9 mouse cellular contexts compared by ENCODE assay signal in genomic region chr12:15606095-15606494, GRCm38 (mm10).
DNase-seq lines count a peak whose midpoint lies in the region; ATAC-seq and TF ChIP-seq lines count a peak whose summit lies in the region.
"Had no signal": no experiment of that assay in that cellular context is flagged by ENCODE, and none has a peak within 500 bp of the region (broad histone marks: within the 10 kb centered on the region; RNA-seq: fewer than 3 reads in every experiment).

No protein-coding gene starts in this region.

- peak; percentile 99; the same call in 1 of the 2 replicates for TF ChIP-seq CTCF in heart, adult 2 months (IDR thresholded peaks at IDR 0.05)
- no peak for TF ChIP-seq CTCF in thymus, adult 2 months (IDR thresholded peaks at IDR 0.05; ENCODE audit: borderline replicate concordance, control insufficient read depth, extremely low read depth, insufficient read depth, low read length, poor library complexity)

- TF ChIP-seq POLR2A in heart, adult 2 months (IDR thresholded peaks at IDR 0.05; ENCODE audit: insufficient read depth, low read depth, low read length) = no peak
- TF ChIP-seq POLR2A in thymus, adult 2 months (IDR thresholded peaks at IDR 0.05; ENCODE audit: control insufficient read depth, extremely low read depth, insufficient read depth, low read length, poor library complexity) = no peak

- H3K79me2 ChIP-seq in heart, adult 2 months (replicated peaks; ENCODE audit: control insufficient read depth, insufficient read depth, low read length) = no peaks in the 10 kb centered on the region

- H3K4me2 ChIP-seq in kidney, embryonic 16.5 days (replicated peaks; ENCODE audit: low read depth, low read length) = peak overlapping the region; percentile 10; the same call in 1 of the 2 replicates
- H3K4me2 ChIP-seq: limb, embryonic 12.5 days had no signal

- H3K9me3 ChIP-seq in kidney, embryonic 16.5 days (ENCODE audit: low read length) = no peaks in the 10 kb centered on the region
- H3K9me3 ChIP-seq: limb, embryonic 12.5 days had no signal

- ATAC-seq in kidney, embryonic 16.5 days (ENCODE audit: low FRiP score, low TSS enrichment) = no peak
- no peak for ATAC-seq in megakaryocyte-erythroid progenitor cell, adult 5-6 weeks (replicated peaks; ENCODE audit: low FRiP score, low TSS enrichment, poor library complexity, severe bottlenecking)

- DNase-seq in heart, adult 2 months = no peak
- no peak for DNase-seq in heart, adult 11 months
- DNase-seq in right cerebral cortex, adult 18-20 months = peak; percentile 18
- no peak for DNase-seq in right cerebral cortex, postnatal 25 days
- DNase-seq in c-Kit-positive CD71-positive TER-119-positive erythroid progenitor cells, embryonic 14.5 days (ENCODE audit: low spot score) = no peak
- DNase-seq in thymus, adult 2 months = no peak

- H3K9ac ChIP-seq in heart, adult 2 months (ENCODE audit: low read depth, low read length) = no peak overlapping the region
- no peak overlapping the region; the same call in 1 of the 2 replicates for H3K9ac ChIP-seq in kidney, embryonic 16.5 days (replicated peaks; ENCODE audit: low read length)
- H3K9ac ChIP-seq: limb, embryonic 12.5 days had no signal

- peak overlapping the region; percentile 13; the same call in 1 of the 2 replicates for H3K4me3 ChIP-seq in heart, adult 2 months
- H3K4me3 ChIP-seq in kidney, embryonic 16.5 days (ENCODE audit: low read length) = peak overlapping the region; percentile 4; the same call in 1 of the 2 replicates
- no peak overlapping the region for H3K4me3 ChIP-seq in thymus, adult 2 months (ENCODE audit: control insufficient read depth, insufficient read depth, low read length)
- H3K4me3 ChIP-seq: limb, embryonic 12.5 days had no signal

- peak overlapping the region; percentile 47 for H3K27ac ChIP-seq in heart, adult 2 months
- H3K27ac ChIP-seq in kidney, embryonic 16.5 days (ENCODE audit: low read length) = peak overlapping the region; percentile 58; the same call in 1 of the 2 replicates
- no peak overlapping the region for H3K27ac ChIP-seq in thymus, adult 2 months (ENCODE audit: control insufficient read depth, insufficient read depth, low read length)
- H3K27ac ChIP-seq: limb, embryonic 12.5 days had no signal

- H3K36me3 ChIP-seq in heart, adult 2 months (ENCODE audit: control insufficient read depth, insufficient read depth, low read length) = peaks cover 7% of the 10 kb centered on the region
- H3K36me3 ChIP-seq in kidney, embryonic 16.5 days (ENCODE audit: insufficient read depth, low read length) = no peaks in the 10 kb centered on the region
- no peaks in the 10 kb centered on the region for H3K36me3 ChIP-seq in thymus, adult 2 months (ENCODE audit: control insufficient read depth, insufficient read depth, low read length)
- H3K36me3 ChIP-seq: limb, embryonic 12.5 days had no signal

- no peak for TF ChIP-seq EP300 in heart, adult 2 months (IDR thresholded peaks at IDR 0.05; ENCODE audit: insufficient read depth, low read depth, low read length)

- WGBS in heart, adult 2 months = 35% methylated on average over 4 of the region's 4 CpGs
- WGBS in kidney, embryonic 16.5 days = 51% methylated on average over 4 of the region's 4 CpGs
- 75% methylated on average over 4 of the region's 4 CpGs for WGBS in thymus, adult 2 months

- intact Hi-C loops in heart, adult 2 months (cut with DNase I) = loop anchor here (2.0 to 10.0 kb wide), 7 partner anchors 69 to 927 kb away; no protein-coding TSS in a partner anchor

- no peaks in the 10 kb centered on the region for H3K27me3 ChIP-seq in heart, adult 2 months (ENCODE audit: control insufficient read depth, insufficient read depth, low read length)
- no peaks in the 10 kb centered on the region for H3K27me3 ChIP-seq in kidney, embryonic 16.5 days (ENCODE audit: insufficient read depth, low read length)
- no peaks in the 10 kb centered on the region for H3K27me3 ChIP-seq in thymus, adult 2 months (ENCODE audit: control insufficient read depth, insufficient read depth, low read length)
- H3K27me3 ChIP-seq: limb, embryonic 12.5 days had no signal

- peaks cover 3% of the 10 kb centered on the region for H3K4me1 ChIP-seq in heart, adult 2 months (ENCODE audit: control insufficient read depth, insufficient read depth, low read length)
- H3K4me1 ChIP-seq in kidney, embryonic 16.5 days (ENCODE audit: insufficient read depth, low read length) = peaks cover 19% of the 10 kb centered on the region
- no peaks in the 10 kb centered on the region for H3K4me1 ChIP-seq in thymus, adult 2 months (replicated peaks; ENCODE audit: control insufficient read depth, insufficient read depth, low read length)
